Mouse (Mus musculus) heart, adult 2 months (tissue): ENCODE data around the gene Grk5. TPM values are rescaled to one million over a fixed set of nuclear protein-coding genes. Genes with fewer than 3 reads are reported as not detected.

Source experiments
- DNase-seq, 2 experiments: peaks; one replicate each; pipeline ENCODE4 v3.0.0; 2021
- H3K27ac ChIP-seq: fragments of 200-600 bp; 2 replicates; pipeline ENCODE4 v1.8.1; 2022
- H3K27me3 ChIP-seq: fragments of 200-500 bp; 2 replicates; pipeline ENCODE4 v1.6.1; 2012; ENCODE audit warnings: mild to moderate bottlenecking, low read length, inconsistent platforms, mixed read lengths; ENCODE audit not compliant: control insufficient read depth, insufficient read depth
- H3K36me3 ChIP-seq: fragments of 200-500 bp; 2 replicates; pipeline ENCODE4 v1.6.1; 2012; ENCODE audit warnings: low read length, inconsistent platforms; ENCODE audit not compliant: control insufficient read depth, insufficient read depth
- H3K4me1 ChIP-seq: fragments of 200-500 bp; 2 replicates; pipeline ENCODE4 v1.6.1; 2011; ENCODE audit warnings: low read length; ENCODE audit not compliant: control insufficient read depth, insufficient read depth
- H3K4me3 ChIP-seq: fragments of 200-600 bp; 2 replicates; pipeline ENCODE4 v1.8.1; 2022
- H3K79me2 ChIP-seq: fragments of 200-500 bp; replicated peaks from 2 replicates; pipeline ENCODE4 v1.6.1; 2012; ENCODE audit warnings: mild to moderate bottlenecking, inconsistent platforms, low read length, moderate library complexity, mixed read lengths; ENCODE audit not compliant: control insufficient read depth, insufficient read depth
- H3K9ac ChIP-seq: fragments of 200-500 bp; 2 replicates; pipeline ENCODE4 v1.6.1; 2012; ENCODE audit warnings: low read depth, mild to moderate bottlenecking, control low read depth, inconsistent platforms, low read length, mixed read lengths
- CTCF ChIP-seq: fragments of 200-600 bp; IDR thresholded peaks from 2 replicates; pipeline ENCODE4 v1.8.1; 2022; ENCODE audit warnings: antibody characterized with exemption, mild to moderate bottlenecking, moderate library complexity
- EP300 ChIP-seq: fragments of 200-500 bp; IDR thresholded peaks from 2 replicates; pipeline ENCODE4 v1.6.1; 2011; ENCODE audit warnings: low read depth, low read length, control low read depth; ENCODE audit not compliant: insufficient read depth
- POLR2A ChIP-seq: fragments of 200-500 bp; IDR thresholded peaks from 2 replicates; pipeline ENCODE4 v1.6.1; 2011; ENCODE audit warnings: mild to moderate bottlenecking, low read depth, low read length, control low read depth; ENCODE audit not compliant: insufficient read depth
- WGBS: fragments of 180-500 bp; shearing (Covaris S2); methylation state at CpG from one replicate; pipeline ENCODE4 v1.1.7; 2018; 5-methylcytosine and 5-hydroxymethylcytosine counted together
- intact Hi-C: fragments of 180-260 bp; cut with DNase I; formaldehyde crosslinking; loops from one replicate; pipeline ENCODE4 v1.15.1; 2025
- polyA plus RNA-seq: library from polyadenylated mRNA; depleted of rRNA; stranded (reverse); fragments of >200 nt; gene quantifications from 2 replicates; pipeline ENCODE4 v1.2.3, GENCODE M21; 2012; rRNA removed
- total RNA-seq, 2 experiments: library from RNA; stranded (reverse); gene quantifications; 2 replicates each; pipeline ENCODE4 v1.2.3; 2021

Grk5 gene
- total and polyA plus RNA-seq, 3 experiments, result 4.1 to 32.4 (median 25.1) TPM

GRCm38 (mm10) chr19:61097764-61098163, 208.2 kb downstream of the Grk5 start:
- peak; percentile 79 for TF ChIP-seq CTCF
- no peak for TF ChIP-seq EP300
- no peaks in the 10 kb centered on the region for H3K27me3 ChIP-seq
- no peak overlapping the region for H3K4me3 ChIP-seq
- H3K9ac ChIP-seq, result no peak overlapping the region
- H3K27ac ChIP-seq, result no peak overlapping the region
- 22% methylated on average over 4 of the region's 4 CpGs for WGBS
- DNase-seq, result no peak
- H3K36me3 ChIP-seq, result no peaks in the 10 kb centered on the region; the same call in 1 of the 2 replicates
- intact Hi-C loops, result loop anchor here (2.0 kb wide), 1 partner anchor 259 kb away; no protein-coding TSS in a partner anchor
- no peaks in the 10 kb centered on the region for H3K79me2 ChIP-seq
- peaks cover 1% of the 10 kb centered on the region; the same call in 1 of the 2 replicates for H3K4me1 ChIP-seq

- Histone ChIP-seq H3K79me2 (no peaks in the 10 kb centered on the region), H3K36me3 (no peaks in the 10 kb centered on the region), H3K4me3 (no peak overlapping the region), H3K4me1 (no peaks in the 10 kb centered on the region), H3K27ac (no peak overlapping the region), H3K27me3 (no peaks in the 10 kb centered on the region), H3K9ac (no peak overlapping the region)
- DNase-seq, result no peak
- WGBS, result 46% methylated on average over 2 of the region's 2 CpGs
- intact Hi-C loops, result no loop called here
- TF ChIP-seq CTCF (peak; percentile 50), POLR2A (no peak)
Observed at GRCm38 (mm10) chr19:61110184-61110583, 220.6 kb downstream of the Grk5 start.

DNA sequence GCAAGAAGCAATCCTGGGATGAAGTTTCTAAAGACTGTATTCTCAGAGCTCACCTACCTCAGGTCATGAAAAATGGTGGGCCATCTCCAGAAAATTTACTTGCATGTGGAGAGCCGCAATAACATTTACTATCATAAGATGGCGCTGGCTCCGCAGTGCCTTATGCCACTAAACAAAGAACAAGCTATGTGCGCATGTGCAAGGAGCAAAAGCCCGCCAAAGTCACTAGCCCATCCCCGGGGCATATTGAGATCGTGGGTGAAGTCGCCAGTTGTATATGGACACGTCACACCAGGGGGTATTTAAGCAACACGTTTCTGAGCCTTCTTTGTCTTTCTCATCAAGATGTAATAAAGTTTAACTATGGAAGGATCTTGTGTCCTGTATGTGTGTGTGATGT, 241.5 kb downstream of the Grk5 start:
- no peak overlapping the region for H3K27ac ChIP-seq
- TF ChIP-seq POLR2A (no peak), CTCF (no peak), EP300 (no peak)
- DNase-seq, result no peak
- no peak overlapping the region for H3K9ac ChIP-seq
- no peaks in the 10 kb centered on the region for H3K4me1 ChIP-seq
- no peak overlapping the region for H3K4me3 ChIP-seq
- 88% methylated on average over 10 of the region's 10 CpGs for WGBS
- H3K36me3 ChIP-seq, result no peaks in the 10 kb centered on the region
- H3K79me2 ChIP-seq, result peaks cover 2% of the 10 kb centered on the region; the same call in 1 of the 2 replicates
- no peaks in the 10 kb centered on the region for H3K27me3 ChIP-seq
- intact Hi-C loops, result no loop called here

GRCm38 (mm10) chr19:61138655-61139054, 249.1 kb downstream of the Grk5 start:
- peaks cover 3% of the 10 kb centered on the region; the same call in 1 of the 2 replicates for H3K79me2 ChIP-seq
- TF ChIP-seq EP300, result no peak
- TF ChIP-seq POLR2A, result no peak
- TF ChIP-seq CTCF, result no peak
- no peaks in the 10 kb centered on the region for H3K27me3 ChIP-seq
- intact Hi-C loops, result loop anchor here (5.0 kb wide), 1 partner anchor 266 kb away; the partner anchor contains the start of gene Prdx3
- no peak for DNase-seq
- H3K27ac ChIP-seq, result no peak overlapping the region
- H3K4me1 ChIP-seq, result no peaks in the 10 kb centered on the region; the same call in 1 of the 2 replicates
- H3K9ac ChIP-seq, result no peak overlapping the region
- peaks cover 3% of the 10 kb centered on the region for H3K36me3 ChIP-seq
- no peak overlapping the region for H3K4me3 ChIP-seq

- Histone ChIP-seq H3K36me3 (peaks cover 3% of the 10 kb centered on the region), H3K9ac (peak within 1 kb of the TSS; percentile 85), H3K27ac (peak within 1 kb of the TSS; percentile 73), H3K4me3 (peak within 1 kb of the TSS; percentile 82), H3K27me3 (no peaks in the 10 kb centered on the region), H3K79me2 (peaks cover 2% of the 10 kb centered on the region; the same call in 1 of the 2 replicates), H3K4me1 (no peaks in the 10 kb centered on the region; the same call in 1 of the 2 replicates)
- DNase-seq, result peak; percentile 81 to 90
- 1% methylated on average over 18 of the region's 18 CpGs for WGBS
- TF ChIP-seq EP300, result 0 out of 2 replicates have a peak, but pooled peaks have one; percentile 6
- peak; percentile 86 for TF ChIP-seq POLR2A
- no peak for TF ChIP-seq CTCF
- intact Hi-C loops, result loop anchor here (5.0 kb wide), 1 partner anchor 253 kb away; the partner anchor contains the start of gene Grk5
Observed at GRCm38 (mm10) chr19:61140342-61141206, 251.0 kb downstream of the Grk5 start, which contains the start of gene Zfp950. Zfp950 (minus strand) TSS chr19:61140840.

- peak overlapping the region; percentile 82 for H3K4me3 ChIP-seq
- intact Hi-C loops, result loop anchor here (5.0 kb wide), 1 partner anchor 254 kb away; the partner anchor contains the start of gene Grk5
- no peaks in the 10 kb centered on the region; the same call in 1 of the 2 replicates for H3K4me1 ChIP-seq
- H3K9ac ChIP-seq, result no peak overlapping the region
- H3K27me3 ChIP-seq, result no peaks in the 10 kb centered on the region
- TF ChIP-seq EP300 (no peak), CTCF (no peak), POLR2A (no peak)
- peaks cover 2% of the 10 kb centered on the region; the same call in 1 of the 2 replicates for H3K79me2 ChIP-seq
- 26% methylated on average over 4 of the region's 4 CpGs for WGBS
- H3K27ac ChIP-seq, result peak overlapping the region; percentile 73
- peaks cover 3% of the 10 kb centered on the region for H3K36me3 ChIP-seq
- DNase-seq, result no peak
Observed at GRCm38 (mm10) chr19:61141299-61141698, 251.8 kb downstream of the Grk5 start.

Other genes starting within 250 kb of the Grk5 start
- gene Nanos1, start 133.8 kb upstream of the Grk5 start, total RNA-seq, result under 1 TPM; 0.20 to 0.29 TPM
- gene Nanos1, start 133.8 kb upstream of the Grk5 start, polyA plus RNA-seq, result 0.03 and 0.14 TPM in 2 replicates
- 100 to 1,000 TPM in 1 of 2 experiments, 10 to 100 TPM in 1; 95.4 to 105 TPM for gene Eif3a, start 99.1 kb upstream of the Grk5 start, total RNA-seq
- 24.0 and 53.1 TPM in 2 replicates for gene Eif3a, start 99.1 kb upstream of the Grk5 start, polyA plus RNA-seq
- gene Fam45a, start 78.2 kb upstream of the Grk5 start, total RNA-seq, result 10 to 100 TPM; 17.4 to 18.9 TPM
- gene Fam45a, start 78.2 kb upstream of the Grk5 start, polyA plus RNA-seq, result 8.7 and 15.6 TPM in 2 replicates
- 1 to 10 TPM; 6.9 to 8.7 TPM for gene Sfxn4, start 28.3 kb upstream of the Grk5 start, total RNA-seq
- 2.1 and 5.4 TPM in 2 replicates for gene Sfxn4, start 28.3 kb upstream of the Grk5 start, polyA plus RNA-seq
- 100 to 1,000 TPM; 353 to 407 TPM for gene Prdx3, start 15.2 kb upstream of the Grk5 start, total RNA-seq
- 450 and 687 TPM in 2 replicates for gene Prdx3, start 15.2 kb upstream of the Grk5 start, polyA plus RNA-seq